Mouse (Mus musculus) CH12.LX (cell line): Measurements from ENCODE around the gene Dlgap1. TPM values are rescaled to one million over a fixed set of nuclear protein-coding genes. Genes with fewer than 3 reads are reported as not detected.

Source experiments
- DNase-seq: peaks from one replicate; pipeline ENCODE4 v3.0.0-alpha.2; 2013; ENCODE audit errors: extremely low read depth
- H3K27ac ChIP-seq: 2 replicates; pipeline ENCODE4 v1.5.1; 2012; ENCODE audit warnings: low read depth, mild to moderate bottlenecking, control low read depth, moderate library complexity; ENCODE audit not compliant: insufficient read depth
- H3K27me3 ChIP-seq: replicated peaks from 2 replicates; pipeline ENCODE3; 2012; ENCODE audit warnings: inconsistent platforms
- H3K36me3 ChIP-seq, 2 experiments: replicated peaks in 1 of 2; 2 replicates each; pipeline versions ENCODE3 to v1.6.1; 2012; ENCODE audit warnings: inconsistent platforms in 1 of 2, low read length in 1 of 2, mild to moderate bottlenecking in 1 of 2, mixed read lengths in 1 of 2, moderate library complexity in 1 of 2; ENCODE audit not compliant: control insufficient read depth in 1 of 2, insufficient read depth in 1 of 2
- H3K4me1 ChIP-seq, 2 experiments: 2 replicates each; pipeline ENCODE4 v1.6.1; 2012; ENCODE audit warnings: inconsistent platforms in 1 of 2, moderate library complexity in 1 of 2; ENCODE audit not compliant: insufficient read depth in 2 of 2, control insufficient read depth in 1 of 2
- H3K4me2 ChIP-seq: 2 replicates; pipeline ENCODE4 v1.6.1; 2012; ENCODE audit warnings: low read depth, mild to moderate bottlenecking, control low read depth; ENCODE audit not compliant: poor library complexity, insufficient read depth, severe bottlenecking
- H3K4me3 ChIP-seq, 3 experiments: fragments of 150-350 bp in 1 of 3; sonication (generic) in 1 of 3; replicated peaks in 1 of 3; 2 replicates each; pipeline versions ENCODE3 to v1.5.1; 2011 to 2012; ENCODE audit warnings: low read depth in 2 of 3, low read length in 2 of 3, mild to moderate bottlenecking in 2 of 3, moderate library complexity in 2 of 3, control low read depth in 1 of 3, improper control_type of control experiment in 1 of 3, inconsistent platforms in 1 of 3, mixed read lengths in 1 of 3; ENCODE audit not compliant: poor library complexity in 1 of 3
- H3K79me2 ChIP-seq: replicated peaks from 2 replicates; pipeline ENCODE4 v1.6.1; 2012; ENCODE audit warnings: mild to moderate bottlenecking, moderate library complexity; ENCODE audit not compliant: control insufficient read depth, poor library complexity, insufficient read depth, severe bottlenecking; ENCODE audit errors: extremely low read depth
- H3K9ac ChIP-seq: 2 replicates; pipeline ENCODE4 v1.6.1; 2012; ENCODE audit warnings: low read depth, mild to moderate bottlenecking, control low read depth, moderate library complexity; ENCODE audit not compliant: insufficient read depth
- H3K9me3 ChIP-seq: replicated peaks from 2 replicates; pipeline ENCODE3; 2012; ENCODE audit warnings: low read length, inconsistent platforms, mixed read lengths
- CHD1 ChIP-seq: IDR thresholded peaks from 2 replicates; pipeline ENCODE4 v1.6.1; 2012; ENCODE audit warnings: low read depth, low read length, improper control_type of control experiment, inconsistent platforms
- CHD2 ChIP-seq: IDR thresholded peaks from 2 replicates; pipeline ENCODE4 v1.6.1; 2011; ENCODE audit warnings: low read length, improper control_type of control experiment
- HCFC1 ChIP-seq: IDR thresholded peaks from 2 replicates; pipeline ENCODE4 v1.6.1; 2012; ENCODE audit warnings: low read depth, mild to moderate bottlenecking, inconsistent platforms, low read length, improper control_type of control experiment
- IRF4 ChIP-seq: IDR thresholded peaks from 2 replicates; pipeline ENCODE4 v1.6.1; 2014; ENCODE audit warnings: low read depth, mild to moderate bottlenecking, inconsistent platforms, low read length, improper control_type of control experiment
- JUN ChIP-seq: IDR thresholded peaks from 2 replicates; pipeline ENCODE4 v1.6.1; 2011; ENCODE audit warnings: low read depth, mild to moderate bottlenecking, low read length, improper control_type of control experiment, moderate library complexity; ENCODE audit not compliant: insufficient read depth
- JUND ChIP-seq: conservative IDR thresholded peaks from 2 replicates; pipeline ENCODE4 v1.6.1; 2011; ENCODE audit warnings: low read depth, low read length, improper control_type of control experiment
- KAT2A ChIP-seq: IDR thresholded peaks from 2 replicates; pipeline ENCODE4 v1.6.1; 2012; ENCODE audit warnings: low read length, improper control_type of control experiment, inconsistent platforms; ENCODE audit not compliant: insufficient replicate concordance
- MXI1 ChIP-seq: IDR thresholded peaks from 2 replicates; pipeline ENCODE4 v1.6.1; 2011; ENCODE audit warnings: mild to moderate bottlenecking, low read depth, low read length, improper control_type of control experiment
- NELFE ChIP-seq: IDR thresholded peaks from 2 replicates; pipeline ENCODE4 v1.6.1; 2011; ENCODE audit warnings: low read depth, low read length, improper control_type of control experiment
- NRF1 ChIP-seq: IDR thresholded peaks from 2 replicates; pipeline ENCODE4 v1.6.1; 2014; ENCODE audit warnings: low read depth, mild to moderate bottlenecking, inconsistent platforms, low read length, improper control_type of control experiment, moderate library complexity
- POLR2AphosphoS2 ChIP-seq: IDR thresholded peaks from 2 replicates; pipeline ENCODE4 v1.6.1; 2011; ENCODE audit warnings: low read depth, low read length, improper control_type of control experiment
- RCOR1 ChIP-seq: conservative IDR thresholded peaks from 2 replicates; pipeline ENCODE4 v1.6.1; 2012; ENCODE audit warnings: low read depth, mild to moderate bottlenecking, inconsistent platforms, low read length, improper control_type of control experiment
- SIN3A ChIP-seq: IDR thresholded peaks from 2 replicates; pipeline ENCODE4 v1.6.1; 2012; ENCODE audit warnings: low read length, improper control_type of control experiment, inconsistent platforms
- SMC3 ChIP-seq: IDR thresholded peaks from 2 replicates; pipeline ENCODE4 v1.6.1; 2011; ENCODE audit warnings: low read depth, low read length, improper control_type of control experiment
- TBP ChIP-seq: conservative IDR thresholded peaks from 2 replicates; pipeline ENCODE4 v1.6.1; 2011; ENCODE audit warnings: low read depth, low read length, improper control_type of control experiment
- TCF12 ChIP-seq: IDR thresholded peaks from 2 replicates; pipeline ENCODE4 v1.6.1; 2014; ENCODE audit warnings: low read depth, mild to moderate bottlenecking, inconsistent platforms, low read length, improper control_type of control experiment
- USF1 ChIP-seq: IDR thresholded peaks from 2 replicates; pipeline ENCODE4 v1.6.1; 2014; ENCODE audit warnings: low read depth, mild to moderate bottlenecking, inconsistent platforms, low read length, improper control_type of control experiment
- USF2 ChIP-seq: conservative IDR thresholded peaks from 2 replicates; pipeline ENCODE4 v1.6.1; 2011; ENCODE audit warnings: low read depth, low read length, improper control_type of control experiment
- ZKSCAN1 ChIP-seq: IDR thresholded peaks from 2 replicates; pipeline ENCODE4 v1.6.1; 2012; ENCODE audit warnings: low read depth, inconsistent platforms, low read length, improper control_type of control experiment, borderline replicate concordance
- ZMIZ1 ChIP-seq: IDR thresholded peaks from 2 replicates; pipeline ENCODE4 v1.6.1; 2012; ENCODE audit warnings: low read depth, mild to moderate bottlenecking, inconsistent platforms, low read length, improper control_type of control experiment
- ZNF384 ChIP-seq: IDR thresholded peaks from 2 replicates; pipeline ENCODE4 v1.6.1; 2012; ENCODE audit warnings: low read depth, low read length, improper control_type of control experiment, inconsistent platforms
- dilution Hi-C: fragments of 300-500 bp; cut with MboI; formaldehyde crosslinking; loops from 2 replicates; pipeline ENCODE4 v1.14.3; 2020; ENCODE audit warnings: low sequenced_read_pairs; ENCODE audit not compliant: extremely low pct_unique_long_range_greater_than_20kb, extremely low pct_ligation_motif_present
- in situ Hi-C: fragments of 300-500 bp; cut with MboI; formaldehyde crosslinking; loops from 3 replicates; pipeline ENCODE4 v1.14.3; 2019; ENCODE audit warnings: low sequenced_read_pairs, low pct_ligation_motif_present, low pct_unique_long_range_greater_than_20kb, mixed read lengths
- polyA plus RNA-seq: library from polyadenylated mRNA; unstranded; fragments of >175 nt; gene quantifications from 2 replicates; pipeline ENCODE4 v1.2.1, GENCODE M21; 2012; ENCODE audit warnings: low read depth; ENCODE audit not compliant: insufficient read length
- total RNA-seq, 2 experiments: library from RNA; depleted of rRNA; stranded (reverse); fragments of 300-350 nt in 1 of 2; fragments of >200 nt in 1 of 2; gene quantifications; 2 replicates each; pipeline ENCODE4 v1.2.3; 2012 to 2014

Gene Dlgap1
- total and polyA plus RNA-seq, 3 experiments, result 0.51 to 2.7 (median 1.2) TPM

DNA sequence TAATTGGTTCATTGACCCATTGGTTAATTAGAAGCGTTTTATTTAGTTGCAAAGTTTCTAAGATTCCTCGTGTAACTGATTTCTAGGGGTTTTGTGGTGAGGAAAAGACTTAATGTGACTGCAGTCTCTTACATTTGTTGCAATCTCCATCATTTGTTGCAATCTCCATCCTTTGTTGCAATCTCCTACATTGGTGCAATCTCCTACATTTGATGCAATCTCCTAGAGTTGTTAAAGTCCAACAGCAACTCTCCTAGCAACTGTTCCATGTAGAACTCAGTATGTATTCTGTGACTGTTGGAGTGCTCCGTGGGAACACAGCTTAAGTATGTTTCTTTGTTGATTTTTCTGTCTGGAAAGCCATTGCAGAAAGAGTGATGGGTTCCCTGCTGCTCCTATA is 565.4 kb downstream of the Dlgap1 start:
- Histone ChIP-seq H3K27me3 (no peaks in the 10 kb centered on the region), H3K79me2 (no peaks in the 10 kb centered on the region), H3K9me3 (no peaks in the 10 kb centered on the region), H3K9ac (no peak overlapping the region), H3K4me2 (no peak overlapping the region), H3K4me1 (peaks cover 0 to 5% of the 10 kb centered on the region in 2 experiments; a peak in 1 of 4 replicates), H3K27ac (no peak overlapping the region), H3K4me3 (no peak overlapping the region), H3K36me3 (no peaks in the 10 kb centered on the region)
- no peak for DNase-seq
- TF ChIP-seq ZMIZ1, result no peak
- no peak for TF ChIP-seq SIN3A
- no peak for TF ChIP-seq KAT2A
- TF ChIP-seq TBP, result no peak
- TF ChIP-seq SMC3, result no peak
- in situ Hi-C loops, result loop anchor here (25.0 kb wide), 1 partner anchor 153 kb away; no protein-coding TSS in a partner anchor
- dilution Hi-C loops, result no loop called here

DNA sequence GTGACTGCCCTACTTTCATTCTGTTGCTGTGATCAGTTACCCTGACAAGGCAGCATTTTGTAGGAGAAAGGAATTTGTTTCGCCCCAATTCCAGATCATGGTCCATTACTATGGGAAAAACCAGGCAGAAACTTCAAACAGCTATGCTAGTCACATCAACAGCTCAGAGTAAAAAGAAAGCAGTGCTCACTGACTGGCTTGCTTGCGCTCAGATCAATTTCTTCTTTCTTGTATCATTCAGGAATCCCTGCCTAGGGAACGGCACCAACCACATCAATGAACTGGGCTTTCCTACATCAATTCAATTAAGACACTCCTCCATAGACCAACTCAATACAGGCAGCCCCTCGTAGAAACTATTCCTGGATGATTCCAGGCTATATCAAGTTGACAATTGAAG is 572.9 kb downstream of the Dlgap1 start:
- no peaks in the 10 kb centered on the region for H3K27me3 ChIP-seq

GRCm38 (mm10) chr17:70550793-70551192 is 581.9 kb downstream of the Dlgap1 start:
- Histone ChIP-seq H3K9me3 (no peaks in the 10 kb centered on the region), H3K27ac (no peak overlapping the region), H3K27me3 (no peaks in the 10 kb centered on the region), H3K4me2 (no peak overlapping the region), H3K4me3 (no peak overlapping the region), H3K4me1 (no peaks in the 10 kb centered on the region; a peak in 1 of 4 replicates), H3K36me3 (no peaks in the 10 kb centered on the region), H3K79me2 (no peaks in the 10 kb centered on the region), H3K9ac (no peak overlapping the region)
- TF ChIP-seq NELFE (no peak), NRF1 (no peak), JUND (no peak), POLR2AphosphoS2 (no peak), ZKSCAN1 (no peak), CHD1 (no peak), USF2 (no peak), HCFC1 (no peak), SIN3A (no peak), USF1 (no peak), ZNF384 (no peak), CHD2 (no peak), MXI1 (no peak), IRF4 (no peak), ZMIZ1 (no peak), SMC3 (no peak), JUN (no peak), RCOR1 (no peak)
- dilution Hi-C loops, result no loop called here
- DNase-seq, result no peak
- in situ Hi-C loops, result no loop called here

More for the DNA sequence above, 572.9 kb downstream of the Dlgap1 start:
- H3K36me3 ChIP-seq, result no peaks in the 10 kb centered on the region
- no peaks in the 10 kb centered on the region for H3K4me1 ChIP-seq
- no peak overlapping the region for H3K9ac ChIP-seq
- H3K79me2 ChIP-seq, result no peaks in the 10 kb centered on the region
- no peak for DNase-seq
- H3K27ac ChIP-seq, result no peak overlapping the region
- H3K9me3 ChIP-seq, result no peaks in the 10 kb centered on the region
- no peak overlapping the region for H3K4me2 ChIP-seq
- dilution Hi-C loops (no loop called here), in situ Hi-C loops (loop anchor here (25.0 kb wide), 1 partner anchor 145 kb away; no protein-coding TSS in a partner anchor)
- no peak overlapping the region for H3K4me3 ChIP-seq
- TF ChIP-seq RCOR1 (no peak), TCF12 (no peak)
